Mouse (Mus musculus) lung, embryonic 14.5 days (tissue): ENCODE data around the gene Plekhh1. TPM values are rescaled to one million over a fixed set of nuclear protein-coding genes. Genes with fewer than 3 reads are reported as not detected.

ENCODE experiments used
- ATAC-seq: fragments of 200-750 bp; cut with Nextera tagmentation; 2 replicates; pipeline ENCODE4 v1.8.0; 2017; ENCODE audit warnings: mild to moderate bottlenecking, moderate TSS enrichment, moderate library complexity; ENCODE audit not compliant: insufficient read depth
- DNase-seq: peaks from one replicate; pipeline ENCODE4 v3.0.0-alpha.2; 2015
- H3K27ac ChIP-seq: fragments of 300-500 bp; sonication (generic); 2 replicates; pipeline ENCODE4 v1.5.1; 2014; ENCODE audit warnings: low read depth, mild to moderate bottlenecking, moderate library complexity
- H3K27me3 ChIP-seq: fragments of 300-500 bp; sonication (generic); 2 replicates; pipeline ENCODE4 v1.6.1; 2014; ENCODE audit warnings: low read length, control low read depth; ENCODE audit not compliant: insufficient read depth
- H3K36me3 ChIP-seq: fragments of 300-500 bp; sonication (generic); 2 replicates; pipeline ENCODE4 v1.6.1; 2014; ENCODE audit warnings: control low read depth; ENCODE audit not compliant: insufficient read depth
- H3K4me1 ChIP-seq: fragments of 300-500 bp; sonication (generic); 2 replicates; pipeline ENCODE4 v1.6.1; 2014; ENCODE audit warnings: antibody characterized with exemption, control low read depth; ENCODE audit not compliant: insufficient read depth
- H3K4me2 ChIP-seq: fragments of 300-500 bp; sonication (generic); 2 replicates; pipeline ENCODE4 v1.6.1; 2014; ENCODE audit warnings: mild to moderate bottlenecking
- H3K4me3 ChIP-seq: fragments of 300-500 bp; sonication (generic); 2 replicates; pipeline ENCODE4 v1.5.1; 2014; ENCODE audit warnings: low read depth, low read length
- H3K9ac ChIP-seq: fragments of 300-500 bp; sonication (generic); 2 replicates; pipeline ENCODE4 v1.6.1; 2014
- H3K9me3 ChIP-seq: fragments of 300-500 bp; sonication (generic); 2 replicates; pipeline ENCODE4 v1.6.1; 2016; ENCODE audit warnings: low read depth, low read length, control low read depth
- CTCF ChIP-seq: IDR thresholded peaks from 2 replicates; pipeline ENCODE4 v1.5.1; 2016; ENCODE audit warnings: antibody characterized with exemption, low read depth
- WGBS: fragments of 180-500 bp; shearing (Covaris S2); extraction: QIAGEN DNeasy Blood & Tissue Kit; methylation state at CpG from one replicate; pipeline ENCODE4 v1.1.7; 2014; 5-methylcytosine and 5-hydroxymethylcytosine counted together
- polyA plus RNA-seq: library from polyadenylated mRNA; unstranded; fragments of >200 nt; fragmentation: Nextera tagmentation; extraction: Ambion mirVana; gene quantifications from 2 replicates; pipeline ENCODE4 v1.2.1, GENCODE M21; 2014

Plekhh1 gene
- polyA plus RNA-seq, 1 experiment from 2014 or later = 5.2 TPM

DNA sequence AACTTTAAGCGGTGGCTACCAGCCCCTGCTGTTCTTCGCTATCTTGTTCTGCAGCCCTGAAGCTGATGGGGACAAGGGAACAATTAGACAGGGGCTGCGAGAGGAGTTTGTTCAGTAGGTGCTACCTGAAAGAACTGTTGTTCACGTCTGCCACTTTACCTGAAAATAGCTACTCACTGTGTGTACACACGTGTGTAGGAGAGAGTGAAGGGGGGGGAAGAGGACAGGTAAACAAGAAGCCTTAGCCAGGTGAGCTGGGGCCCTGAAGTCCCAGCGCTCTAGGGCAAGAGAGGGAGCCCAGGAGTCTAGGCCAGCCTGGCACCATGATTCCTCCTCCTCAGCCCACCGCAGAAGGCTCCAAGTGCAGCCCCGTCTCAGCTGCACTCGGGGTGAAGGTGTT, 31.2 kb downstream of the Plekhh1 start:
- TF ChIP-seq CTCF = no peak
- Histone ChIP-seq H3K9me3 (no peaks in the 10 kb centered on the region), H3K4me3 (no peak overlapping the region), H3K4me2 (no peak overlapping the region), H3K36me3 (0 out of 2 replicates have a peak, but pooled peaks cover 7% of the 10 kb centered on the region), H3K4me1 (no peaks in the 10 kb centered on the region), H3K9ac (no peak overlapping the region), H3K27me3 (no peaks in the 10 kb centered on the region), H3K27ac (no peak overlapping the region)
- WGBS = 70% methylated on average over 9 of the region's 9 CpGs
- ATAC-seq (peak; percentile 66; the same call in 1 of the 2 replicates), DNase-seq (no peak)

DNA sequence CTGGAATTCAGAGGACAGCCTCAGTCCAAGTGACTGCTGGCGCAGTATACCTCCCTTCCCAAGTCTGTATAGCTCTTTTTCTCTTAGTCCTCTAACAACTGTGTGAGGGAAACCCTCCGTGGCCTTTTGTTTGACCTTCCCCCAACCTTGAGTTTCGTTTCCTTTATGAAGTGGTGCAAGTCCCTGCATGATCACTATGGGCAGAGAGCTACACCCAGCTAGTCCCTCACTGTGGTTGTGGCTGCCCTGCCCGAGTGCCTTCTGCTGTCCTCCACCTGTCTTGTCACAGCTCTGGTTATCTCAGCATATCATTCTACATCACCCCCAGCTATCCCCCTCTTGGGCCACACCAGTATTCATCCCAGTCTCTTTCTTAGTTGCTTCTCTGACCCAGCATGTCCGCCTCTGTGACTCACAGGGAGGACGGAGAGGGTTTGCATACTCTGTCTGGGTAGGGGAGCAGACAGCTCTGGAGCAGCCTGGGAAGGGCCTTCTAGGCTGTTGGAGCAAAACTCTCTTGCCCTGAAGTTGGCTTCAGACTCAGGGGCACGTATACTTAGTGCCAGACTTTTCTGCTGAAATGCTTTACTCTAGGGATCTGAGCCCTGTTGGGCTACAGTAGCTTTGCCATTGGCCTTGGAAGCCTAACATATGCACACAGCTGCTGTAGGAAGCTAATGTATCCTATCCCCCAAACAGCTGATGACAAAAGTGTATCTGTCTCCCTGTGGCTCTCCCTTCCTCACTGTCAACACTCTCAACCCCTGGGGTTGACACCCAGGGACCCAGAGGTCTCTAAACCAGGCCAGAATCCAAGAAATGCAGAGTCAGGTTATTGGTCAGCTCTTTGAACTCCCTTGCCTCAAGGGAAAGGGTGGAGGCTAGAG, 32.0 kb downstream of the Plekhh1 start:
- TF ChIP-seq CTCF = no peak
- WGBS = 71% methylated on average over 7 of the region's 7 CpGs
- H3K27me3 ChIP-seq = no peaks in the 10 kb centered on the region
- peak; percentile 35 for ATAC-seq
- H3K36me3 ChIP-seq = 0 out of 2 replicates have a peak, but pooled peaks cover under 1% of the 10 kb centered on the region
- no peak overlapping the region for H3K9ac ChIP-seq
- no peaks in the 10 kb centered on the region for H3K9me3 ChIP-seq
- no peak overlapping the region for H3K4me2 ChIP-seq
- no peaks in the 10 kb centered on the region for H3K4me1 ChIP-seq
- no peak overlapping the region for H3K27ac ChIP-seq
- DNase-seq = peak; percentile 10
- H3K4me3 ChIP-seq = no peak overlapping the region

DNA sequence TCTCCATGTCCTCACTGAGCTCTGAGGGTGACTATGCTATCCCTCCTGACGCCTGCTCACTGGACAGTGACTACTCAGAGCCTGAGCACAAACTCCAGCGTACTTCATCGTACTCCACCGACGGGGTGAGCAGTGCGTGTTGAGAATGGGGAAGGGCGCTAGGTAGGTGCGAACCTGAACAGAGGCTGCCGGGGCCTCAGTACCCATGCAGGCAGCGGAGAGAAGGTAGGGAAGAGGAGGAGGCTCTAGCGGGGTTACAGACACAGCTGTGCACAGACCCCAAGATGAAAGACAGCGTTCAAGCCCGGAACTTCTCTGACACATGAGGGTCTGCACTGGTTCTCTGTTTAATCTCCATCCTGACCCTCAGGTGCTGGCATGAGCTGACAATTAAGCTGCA, 35.5 kb downstream of the Plekhh1 start:
- H3K36me3 ChIP-seq = 0 out of 2 replicates have a peak, but pooled peaks cover 8% of the 10 kb centered on the region
- no peaks in the 10 kb centered on the region for H3K27me3 ChIP-seq
- no peaks in the 10 kb centered on the region for H3K4me1 ChIP-seq
- 86% methylated on average over 13 of the region's 13 CpGs for WGBS
- H3K9ac ChIP-seq = no peak overlapping the region
- no peak overlapping the region for H3K4me3 ChIP-seq
- DNase-seq (no peak), ATAC-seq (no peak)
- H3K9me3 ChIP-seq = no peaks in the 10 kb centered on the region
- no peak overlapping the region for H3K27ac ChIP-seq
- H3K4me2 ChIP-seq = no peak overlapping the region
- TF ChIP-seq CTCF = no peak

DNA sequence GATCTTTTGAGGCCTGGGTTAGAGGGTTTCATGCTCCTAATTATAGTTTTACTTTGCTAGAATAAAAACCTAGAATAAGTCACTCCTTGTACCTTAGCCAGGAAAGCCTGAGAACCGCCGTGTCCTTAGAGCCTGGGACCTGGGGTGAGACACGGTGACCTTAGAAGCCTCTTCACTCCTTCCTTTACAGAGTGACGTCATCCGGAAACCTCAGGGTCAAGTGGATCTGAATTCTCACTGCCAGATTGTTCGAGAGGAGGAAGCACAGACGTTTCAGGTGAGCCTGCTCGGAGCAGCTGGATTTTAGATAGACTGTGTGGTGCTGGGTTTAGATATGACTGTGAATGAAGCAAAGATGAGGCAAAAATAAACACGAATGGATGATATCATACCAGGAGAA, 37.5 kb downstream of the Plekhh1 start:
- Histone ChIP-seq H3K27me3 (no peaks in the 10 kb centered on the region), H3K36me3 (peaks cover 12% of the 10 kb centered on the region; the same call in 1 of the 2 replicates), H3K27ac (no peak overlapping the region), H3K9me3 (no peaks in the 10 kb centered on the region), H3K9ac (no peak overlapping the region), H3K4me1 (no peaks in the 10 kb centered on the region), H3K4me3 (no peak overlapping the region), H3K4me2 (no peak overlapping the region)
- 60% methylated on average over 9 of the region's 9 CpGs for WGBS
- ATAC-seq (no peak), DNase-seq (no peak)
- TF ChIP-seq CTCF = no peak

DNA sequence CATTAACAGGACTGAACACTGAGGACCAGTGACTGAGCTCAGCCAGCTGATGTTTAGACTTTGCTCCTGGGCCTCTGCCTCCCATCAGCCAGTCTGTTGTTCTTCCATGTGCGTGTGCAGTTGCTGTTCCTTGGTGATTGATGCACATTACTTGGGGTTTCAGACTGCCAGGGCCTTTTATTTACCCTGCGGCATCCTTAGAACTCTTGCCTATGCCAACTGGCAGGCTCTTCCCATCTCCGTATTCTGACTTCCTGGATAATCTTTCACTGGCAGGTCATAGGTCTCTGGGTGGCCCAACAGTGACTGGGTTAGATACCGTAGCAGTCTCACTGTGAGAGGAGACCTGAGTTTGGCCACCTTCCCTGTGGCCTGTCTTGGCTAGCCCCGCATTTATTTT, 38.6 kb downstream of the Plekhh1 start:
- Histone ChIP-seq H3K36me3 (peaks cover 12% of the 10 kb centered on the region; the same call in 1 of the 2 replicates), H3K27me3 (no peaks in the 10 kb centered on the region), H3K4me2 (no peak overlapping the region), H3K9me3 (no peaks in the 10 kb centered on the region), H3K9ac (no peak overlapping the region), H3K4me1 (no peaks in the 10 kb centered on the region), H3K4me3 (no peak overlapping the region), H3K27ac (no peak overlapping the region)
- no peak for TF ChIP-seq CTCF
- WGBS = 75% methylated on average over 5 of the region's 5 CpGs
- DNase-seq (no peak), ATAC-seq (no peak)

GRCm38 (mm10) chr12:79068306-79068705, 39.3 kb downstream of the Plekhh1 start:
- Histone ChIP-seq H3K4me1 (no peaks in the 10 kb centered on the region), H3K36me3 (peaks cover 14% of the 10 kb centered on the region; the same call in 1 of the 2 replicates), H3K4me2 (no peak overlapping the region), H3K9ac (no peak overlapping the region), H3K27me3 (no peaks in the 10 kb centered on the region), H3K27ac (no peak overlapping the region), H3K4me3 (no peak overlapping the region), H3K9me3 (no peaks in the 10 kb centered on the region)
- WGBS = 89% methylated on average over 11 of the region's 11 CpGs
- DNase-seq (no peak), ATAC-seq (no peak)
- no peak for TF ChIP-seq CTCF

GRCm38 (mm10) chr12:79069187-79069608, 40.2 kb downstream of the Plekhh1 start:
- H3K27ac ChIP-seq = no peak overlapping the region
- H3K9ac ChIP-seq = no peak overlapping the region
- no peak for DNase-seq
- WGBS = 86% methylated on average over 6 of the region's 6 CpGs
- peaks cover 22% of the 10 kb centered on the region for H3K36me3 ChIP-seq
- H3K27me3 ChIP-seq = no peaks in the 10 kb centered on the region
- no peaks in the 10 kb centered on the region for H3K4me1 ChIP-seq
- no peak overlapping the region for H3K4me3 ChIP-seq
- no peak overlapping the region for H3K4me2 ChIP-seq
- ATAC-seq = no peak
- no peaks in the 10 kb centered on the region for H3K9me3 ChIP-seq
- TF ChIP-seq CTCF = no peak
